Mouse (Mus musculus): Measurements from ENCODE around the gene Kcnn1. TPM values are rescaled to one million over a fixed set of nuclear protein-coding genes. Genes with fewer than 3 reads are reported as not detected.

The Kcnn1 gene
- polyA plus RNA-seq (2015; fragmentation: Illumina TruSeq; extraction: RNeasy Lipid Tissue Mini Kit (QIAGEN cat#74804); ENCODE audit: insufficient read depth, low read depth, low replicate concordance) = 1.6 TPM

GRCm38 (mm10) chr8:70862824-70863641, at the start of gene Kcnn1:
TSS of gene Kcnn1 (minus strand) at chr8:70863258.

GRCm38 (mm10) chr8:70905831-70906736, 43.0 kb upstream of the Kcnn1 start, which contains the start of gene Map1s:
TSS of gene Map1s (plus strand) at chr8:70905932.

GRCm38 (mm10) chr8:70897021-70897680, 34.1 kb upstream of the Kcnn1 start, which contains the start of gene Rpl18a:
TSS of gene Rpl18a (minus strand) at chr8:70897412.

GRCm38 (mm10) chr8:70892022-70892895, 29.2 kb upstream of the Kcnn1 start, which contains the start of gene Slc5a5:
TSS of gene Slc5a5 (minus strand) at chr8:70892757.

GRCm38 (mm10) chr8:70873364-70873985, 10.4 kb upstream of the Kcnn1 start, which contains the start of gene Ccdc124:
TSS of gene Ccdc124 (minus strand) at chr8:70873935.

GRCm38 (mm10) chr8:70839408-70840351, 23.4 kb downstream of the Kcnn1 start, which contains the start of gene Arrdc2:
TSS of gene Arrdc2 (minus strand) at chr8:70839720.

GRCm38 (mm10) chr8:70808239-70808638, 54.8 kb downstream of the Kcnn1 start, which contains the start of gene Il12rb1:
TSS of gene Il12rb1 (plus strand) at chr8:70808449.

GRCm38 (mm10) chr8:70804481-70805206, 58.4 kb downstream of the Kcnn1 start, which contains the start of gene Mast3:
TSS of gene Mast3 (minus strand) at chr8:70805054.

Other genes with a start within 250 kb of the Kcnn1 start
- 2.3 TPM for gene Lrrc25, start 247.1 kb downstream of the Kcnn1 start, polyA plus RNA-seq (2015; fragmentation: Illumina TruSeq; extraction: RNeasy Lipid Tissue Mini Kit (QIAGEN cat#74804); ENCODE audit: insufficient read depth, low read depth, low replicate concordance)
- gene Gdf15, start 230.8 kb downstream of the Kcnn1 start, polyA plus RNA-seq (2015; fragmentation: Illumina TruSeq; extraction: RNeasy Lipid Tissue Mini Kit (QIAGEN cat#74804); ENCODE audit: insufficient read depth, low read depth, low replicate concordance) = 0.61 TPM
- gene Pgpep1, start 202.9 kb downstream of the Kcnn1 start, polyA plus RNA-seq (2015; fragmentation: Illumina TruSeq; extraction: RNeasy Lipid Tissue Mini Kit (QIAGEN cat#74804); ENCODE audit: insufficient read depth, low read depth, low replicate concordance) = 8.6 TPM
- gene Lsm4, start 190.0 kb downstream of the Kcnn1 start, polyA plus RNA-seq (2015; fragmentation: Illumina TruSeq; extraction: RNeasy Lipid Tissue Mini Kit (QIAGEN cat#74804); ENCODE audit: insufficient read depth, low read depth, low replicate concordance) = 14.0 TPM
- 32.7 TPM for gene Jund, start 164.3 kb downstream of the Kcnn1 start, polyA plus RNA-seq (2015; fragmentation: Illumina TruSeq; extraction: RNeasy Lipid Tissue Mini Kit (QIAGEN cat#74804); ENCODE audit: insufficient read depth, low read depth, low replicate concordance)
- not detected for gene Iqcn, start 159.8 kb downstream of the Kcnn1 start, polyA plus RNA-seq (2015; fragmentation: Illumina TruSeq; extraction: RNeasy Lipid Tissue Mini Kit (QIAGEN cat#74804); ENCODE audit: insufficient read depth, low read depth, low replicate concordance)
- gene Gm3336, start 144.7 kb downstream of the Kcnn1 start, polyA plus RNA-seq (2015; fragmentation: Illumina TruSeq; extraction: RNeasy Lipid Tissue Mini Kit (QIAGEN cat#74804); ENCODE audit: insufficient read depth, low read depth, low replicate concordance) = not detected
- gene Pde4c, start 139.5 kb downstream of the Kcnn1 start, polyA plus RNA-seq (2015; fragmentation: Illumina TruSeq; extraction: RNeasy Lipid Tissue Mini Kit (QIAGEN cat#74804); ENCODE audit: insufficient read depth, low read depth, low replicate concordance) = 1.9 TPM
- gene Rab3a, start 108.6 kb downstream of the Kcnn1 start, polyA plus RNA-seq (2015; fragmentation: Illumina TruSeq; extraction: RNeasy Lipid Tissue Mini Kit (QIAGEN cat#74804); ENCODE audit: insufficient read depth, low read depth, low replicate concordance) = 12.4 TPM
- gene Mpv17l2, start 102.3 kb downstream of the Kcnn1 start, polyA plus RNA-seq (2015; fragmentation: Illumina TruSeq; extraction: RNeasy Lipid Tissue Mini Kit (QIAGEN cat#74804); ENCODE audit: insufficient read depth, low read depth, low replicate concordance) = 13.1 TPM
- 9.3 TPM for gene Pik3r2, start 86.5 kb downstream of the Kcnn1 start, polyA plus RNA-seq (2015; fragmentation: Illumina TruSeq; extraction: RNeasy Lipid Tissue Mini Kit (QIAGEN cat#74804); ENCODE audit: insufficient read depth, low read depth, low replicate concordance)
- 40.0 TPM for gene Mast3, start 58.2 kb downstream of the Kcnn1 start, polyA plus RNA-seq (2015; fragmentation: Illumina TruSeq; extraction: RNeasy Lipid Tissue Mini Kit (QIAGEN cat#74804); ENCODE audit: insufficient read depth, low read depth, low replicate concordance)
- not detected for gene Il12rb1, start 54.8 kb downstream of the Kcnn1 start, polyA plus RNA-seq (2015; fragmentation: Illumina TruSeq; extraction: RNeasy Lipid Tissue Mini Kit (QIAGEN cat#74804); ENCODE audit: insufficient read depth, low read depth, low replicate concordance)
- 18.1 TPM for gene Arrdc2, start 23.5 kb downstream of the Kcnn1 start, polyA plus RNA-seq (2015; fragmentation: Illumina TruSeq; extraction: RNeasy Lipid Tissue Mini Kit (QIAGEN cat#74804); ENCODE audit: insufficient read depth, low read depth, low replicate concordance)
- gene Ccdc124, start 10.7 kb upstream of the Kcnn1 start, polyA plus RNA-seq (2015; fragmentation: Illumina TruSeq; extraction: RNeasy Lipid Tissue Mini Kit (QIAGEN cat#74804); ENCODE audit: insufficient read depth, low read depth, low replicate concordance) = 9.8 TPM
- not detected for gene Slc5a5, start 29.5 kb upstream of the Kcnn1 start, polyA plus RNA-seq (2015; fragmentation: Illumina TruSeq; extraction: RNeasy Lipid Tissue Mini Kit (QIAGEN cat#74804); ENCODE audit: insufficient read depth, low read depth, low replicate concordance)
- gene Rpl18a, start 34.2 kb upstream of the Kcnn1 start, polyA plus RNA-seq (2015; fragmentation: Illumina TruSeq; extraction: RNeasy Lipid Tissue Mini Kit (QIAGEN cat#74804); ENCODE audit: insufficient read depth, low read depth, low replicate concordance) = 1,080 TPM
- gene Map1s, start 42.7 kb upstream of the Kcnn1 start, polyA plus RNA-seq (2015; fragmentation: Illumina TruSeq; extraction: RNeasy Lipid Tissue Mini Kit (QIAGEN cat#74804); ENCODE audit: insufficient read depth, low read depth, low replicate concordance) = 5.2 TPM

Measured in pancreas, adult 10 weeks (tissue).